Mouse (Mus musculus) R1 (cell line): ENCODE results near the gene Tnfrsf8.

Experiments
- DNase-seq: peaks from one replicate; pipeline ENCODE4 v3.0.0-alpha.2; 2018; ENCODE audit warnings: low read depth, low spot score

Gene Tnfrsf8

DNA sequence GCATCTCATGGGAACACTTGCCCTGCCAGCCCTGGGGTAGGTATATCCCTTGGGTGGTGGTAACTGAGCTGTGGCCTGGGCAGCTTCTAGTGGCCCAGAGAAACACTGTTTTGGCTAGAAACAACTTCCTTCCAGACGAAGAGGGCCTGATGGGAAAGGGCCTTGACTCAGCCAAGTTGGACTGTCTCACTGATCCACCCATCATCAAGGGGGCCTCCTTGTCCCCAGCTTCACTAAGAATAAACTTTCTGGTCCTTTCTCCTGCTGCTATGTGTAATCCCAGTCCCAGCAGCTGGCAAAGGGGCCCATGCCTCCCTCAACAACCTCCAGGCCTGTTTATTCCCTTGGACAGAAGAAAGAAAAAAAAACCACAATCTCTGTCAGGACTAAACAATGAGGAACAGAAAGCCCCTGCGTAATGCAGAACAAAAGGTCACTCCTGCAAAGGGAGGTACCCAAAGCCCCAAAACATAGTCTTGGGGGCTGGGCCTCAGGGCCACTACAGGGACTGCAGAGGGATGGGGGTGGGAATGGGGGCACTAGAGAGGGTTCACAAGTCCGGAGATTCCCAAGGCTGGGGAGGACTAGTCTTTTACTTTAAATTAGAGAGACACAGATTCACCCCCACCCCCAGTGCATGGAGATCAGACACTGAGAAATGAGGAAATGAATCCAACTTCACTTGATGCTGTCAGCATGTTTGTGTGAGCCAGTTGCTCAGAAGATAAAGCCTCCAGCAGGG is 81.3 kb downstream of the Tnfrsf8 start:
- no peak for DNase-seq

DNA sequence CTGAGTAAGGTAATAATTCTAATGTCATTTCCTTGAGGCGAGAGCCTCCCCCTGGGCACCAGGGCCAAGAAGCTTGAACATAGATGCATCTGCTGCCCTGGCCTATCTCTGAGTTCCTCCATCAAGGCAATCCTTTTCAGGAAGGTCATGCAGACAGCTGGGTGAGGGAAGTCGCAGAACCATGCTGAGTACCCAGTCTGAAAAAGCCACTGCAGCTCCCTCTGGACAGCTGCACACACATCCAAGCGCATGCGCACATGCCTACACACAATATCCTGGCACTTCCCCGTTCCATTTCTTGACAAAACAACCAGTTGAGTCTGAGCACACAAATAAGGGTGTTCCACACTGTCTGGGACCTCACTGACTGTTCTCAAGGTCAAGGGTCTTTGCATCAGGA is 83.2 kb downstream of the Tnfrsf8 start:
- DNase-seq, result no peak

DNA sequence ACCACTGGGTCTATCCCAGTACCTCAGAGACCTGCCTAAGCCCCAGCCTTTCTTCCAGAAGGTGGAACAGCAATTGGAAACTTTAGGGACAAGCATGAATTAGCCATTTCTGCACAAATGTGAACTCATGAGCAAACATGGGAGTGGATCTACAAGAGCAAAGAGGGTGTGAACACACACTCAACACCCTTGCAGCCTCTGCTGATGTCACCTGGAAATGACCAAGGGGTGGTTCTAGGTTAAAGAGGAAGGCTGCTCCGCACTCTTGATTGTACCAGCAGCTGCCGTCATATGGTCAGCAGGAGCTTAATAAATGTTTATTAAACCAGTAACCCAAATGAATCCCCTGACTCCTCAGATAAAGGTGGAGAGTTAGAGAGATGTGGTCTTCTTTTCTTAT is 84.3 kb downstream of the Tnfrsf8 start:
- no peak for DNase-seq

DNA sequence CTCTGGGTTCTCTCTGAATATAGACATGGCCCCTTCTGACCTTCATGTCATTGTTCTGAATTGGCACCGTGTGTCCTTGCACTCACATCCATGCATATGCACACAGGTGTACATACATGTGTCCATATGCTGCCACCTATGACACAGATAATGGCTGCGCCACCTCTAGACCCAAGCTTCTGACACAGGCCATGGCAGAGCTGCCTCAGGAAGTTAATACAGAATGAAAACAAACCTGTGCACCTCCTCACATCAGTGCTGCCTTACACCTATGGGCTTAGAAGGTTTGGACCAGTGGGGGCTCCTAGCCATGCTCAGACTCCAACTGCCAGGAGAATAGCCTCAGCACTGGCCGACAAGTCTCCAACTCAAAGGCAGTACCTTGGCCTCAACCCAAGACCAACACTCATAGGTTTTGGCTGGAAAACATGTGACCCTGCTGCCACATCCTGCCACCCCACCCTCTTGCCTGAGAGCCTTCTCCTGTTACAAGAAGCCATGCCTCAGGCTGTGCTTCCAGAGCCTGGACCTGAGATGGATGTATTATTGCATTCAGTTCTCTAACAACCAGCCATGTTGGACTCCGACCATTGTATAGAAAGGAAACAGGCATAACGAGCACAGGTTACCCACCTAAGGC is 85.3 kb downstream of the Tnfrsf8 start:
- DNase-seq, result no peak

DNA sequence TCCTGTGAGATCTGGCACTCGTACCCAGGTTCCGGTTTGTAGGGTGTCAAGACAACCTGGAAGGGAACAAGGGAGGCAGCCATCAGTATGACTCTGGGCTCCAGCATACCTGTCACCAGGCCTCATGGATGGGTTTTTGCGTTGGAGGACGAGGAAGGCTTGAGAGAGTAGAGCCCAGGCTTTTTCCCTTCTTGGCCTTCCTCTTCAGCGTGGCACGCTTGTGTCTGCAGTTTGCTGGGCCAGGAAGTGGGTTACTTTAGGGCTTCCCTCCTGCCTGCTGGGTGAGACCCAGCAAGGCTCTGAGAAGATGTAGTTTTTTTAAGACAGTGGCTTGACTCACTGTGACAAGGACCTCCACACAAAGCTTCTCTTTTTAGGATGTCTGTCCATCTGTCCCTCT is 85.9 kb downstream of the Tnfrsf8 start:
- no peak for DNase-seq

DNA sequence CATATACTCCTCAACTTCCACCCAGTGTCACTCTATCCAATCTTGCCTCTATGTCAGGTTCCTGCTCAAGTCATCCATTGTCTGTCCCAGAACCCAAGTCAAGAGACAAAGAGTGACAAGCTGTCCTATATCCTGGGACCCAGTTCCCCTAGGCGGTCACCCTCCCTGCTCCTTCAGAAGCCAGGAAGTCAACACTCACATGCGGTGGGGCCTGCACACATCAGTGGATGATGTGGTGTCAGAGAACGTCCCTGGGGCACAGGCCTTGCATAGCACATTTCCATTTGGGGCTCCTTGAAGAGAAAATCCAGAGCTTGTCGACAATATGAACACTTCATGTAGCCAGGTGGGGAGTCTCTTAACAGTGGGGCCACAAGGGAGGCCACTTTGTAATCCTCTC is 90.4 kb downstream of the Tnfrsf8 start:
- DNase-seq, result no peak

DNA sequence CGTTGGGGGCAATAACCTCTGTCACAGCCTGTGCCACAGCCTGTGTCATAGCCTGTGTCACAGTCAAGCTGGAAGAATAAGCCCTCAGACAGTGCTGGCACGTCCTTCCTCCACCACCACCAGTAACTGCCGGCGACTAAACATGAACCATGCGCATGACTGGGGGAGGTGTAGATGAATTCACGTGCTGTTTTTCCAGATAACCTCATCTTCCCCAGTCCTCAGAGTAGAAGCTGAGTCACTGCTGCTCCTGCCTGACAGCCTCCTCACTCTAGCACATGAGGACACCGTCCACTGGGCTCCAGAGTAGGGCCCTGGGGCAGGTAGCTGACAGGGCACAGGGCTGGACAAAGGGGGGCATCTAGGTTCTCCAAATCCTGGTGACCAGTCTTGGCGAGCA is 92.9 kb downstream of the Tnfrsf8 start:
- no peak for DNase-seq

DNA sequence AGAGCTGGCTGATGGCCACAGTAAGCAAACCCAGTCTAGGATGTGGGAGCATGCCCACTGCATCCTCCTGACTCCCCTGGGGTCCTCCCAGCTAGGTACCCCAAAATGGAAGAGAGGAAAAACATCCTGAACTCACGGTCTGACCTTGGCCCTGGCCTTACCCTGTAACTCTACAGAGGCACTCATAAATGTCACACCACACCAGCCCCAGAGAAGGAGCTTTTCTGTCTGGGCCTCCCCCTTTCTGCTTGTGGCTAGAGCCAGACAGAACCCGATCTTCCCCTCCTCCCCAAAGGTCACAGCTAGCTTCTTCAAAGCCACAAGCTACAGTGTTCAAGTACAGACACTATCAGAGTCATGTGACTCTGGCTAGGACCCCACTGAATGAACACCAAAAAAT is 93.6 kb downstream of the Tnfrsf8 start:
- no peak for DNase-seq

DNA sequence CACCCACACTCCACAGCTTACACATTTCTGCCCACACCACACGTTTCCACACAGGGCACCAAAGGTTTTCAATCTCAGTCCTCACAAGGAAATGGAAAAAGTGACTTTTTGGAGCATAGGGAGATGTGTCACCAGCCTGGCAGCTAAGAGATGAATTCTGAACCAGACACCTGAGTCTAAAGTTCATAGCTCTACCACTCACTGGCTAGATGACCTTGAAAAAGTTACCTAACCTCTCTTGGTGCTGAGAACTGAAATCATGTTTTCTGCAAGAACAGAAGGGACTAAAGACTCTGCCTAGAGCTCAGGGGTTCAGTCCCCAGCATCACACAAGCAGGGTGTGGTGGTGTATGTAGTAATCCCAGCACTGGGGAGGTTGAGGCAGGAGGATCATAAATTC is 95.0 kb downstream of the Tnfrsf8 start:
- no peak for DNase-seq

DNA sequence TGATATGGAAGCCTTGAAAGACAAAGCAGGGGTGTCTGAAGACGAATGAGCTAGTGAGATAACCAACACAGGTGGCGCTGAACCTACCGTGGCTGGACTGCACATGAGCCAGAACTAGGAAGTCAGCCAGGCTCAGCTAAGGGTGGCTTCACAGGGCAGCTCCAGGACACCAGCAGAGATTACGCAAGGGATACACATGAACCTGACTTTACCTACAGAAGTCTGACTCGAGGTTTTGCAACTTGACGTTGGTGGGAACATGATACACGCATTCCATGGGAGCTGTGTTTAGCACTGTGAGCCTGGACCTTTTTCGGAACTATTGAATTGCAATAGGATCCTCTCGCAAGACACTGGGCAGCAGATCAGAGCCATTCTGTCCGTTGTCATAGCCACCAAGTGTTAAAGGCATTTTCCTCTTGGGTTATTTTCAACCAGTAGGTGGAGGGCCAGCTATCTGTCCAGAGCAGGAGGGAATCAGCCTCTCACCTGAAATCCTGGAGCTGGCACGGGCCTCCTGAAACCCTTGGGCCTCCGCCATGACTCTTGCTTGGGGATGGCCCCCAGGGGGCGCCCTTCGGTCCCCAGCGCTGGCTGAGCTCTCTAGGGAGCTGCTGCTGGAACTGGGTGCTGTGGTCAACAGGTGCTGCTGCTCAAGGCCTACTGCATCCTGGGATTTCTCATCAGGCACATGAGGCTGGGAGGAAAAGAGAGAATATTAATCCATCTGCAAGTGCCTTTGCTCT is 95.6 kb downstream of the Tnfrsf8 start:
- peak; percentile 71 for DNase-seq

DNA sequence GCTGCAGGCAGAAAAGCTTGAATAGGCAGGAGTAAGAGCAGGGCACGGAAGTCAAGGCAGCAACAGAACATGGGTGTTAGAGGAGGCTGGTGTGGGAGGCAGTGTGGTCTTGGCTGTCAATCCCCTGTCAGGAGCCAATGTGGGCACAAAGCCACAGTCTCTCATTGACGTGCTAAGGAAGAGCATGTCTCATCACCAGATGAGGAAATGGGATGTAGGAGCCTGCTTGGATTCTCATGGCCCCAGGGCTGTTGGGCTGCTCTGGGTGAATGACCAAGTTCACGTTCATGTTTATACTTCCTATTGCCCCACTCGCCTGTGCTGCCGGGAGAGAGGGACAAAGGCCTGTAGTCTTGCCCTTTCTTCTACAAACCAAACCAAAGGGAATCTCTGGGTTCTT is 97.1 kb downstream of the Tnfrsf8 start:
- no peak for DNase-seq
